Comparison of ENCODE assay signal across 24 mouse cellular contexts in the genomic region with DNA sequence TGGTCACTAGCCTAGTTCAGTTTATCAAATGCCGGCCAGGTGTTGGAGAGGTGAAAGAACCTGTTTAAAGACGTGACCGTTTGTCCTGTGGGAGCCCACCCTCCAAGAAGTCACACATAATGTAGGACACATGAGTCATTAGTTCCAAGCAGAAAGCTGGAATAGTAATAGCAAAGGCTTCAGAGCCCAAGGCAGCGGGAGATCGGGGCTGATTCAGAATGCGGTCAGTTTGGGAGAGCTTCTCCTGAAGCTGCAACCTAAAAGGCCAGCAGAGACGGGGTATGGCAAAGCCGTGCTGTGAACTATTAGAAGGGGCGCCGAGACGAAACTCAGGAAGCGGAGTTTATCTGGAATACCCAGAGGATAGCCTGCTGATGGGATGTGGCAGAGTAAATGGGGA. TPM values are rescaled to one million over a fixed set of nuclear protein-coding genes. Genes with fewer than 3 reads are reported as not detected.
DNase-seq lines count a peak whose midpoint lies in the region; ATAC-seq lines count a peak whose summit lies in the region.
"Had no signal": no experiment of that assay in that cellular context is flagged by ENCODE, and none has a peak within 500 bp of the region (broad histone marks: within the 10 kb centered on the region; RNA-seq: fewer than 3 reads in every experiment).

No protein-coding gene starts in this region.

- H3K4me2 ChIP-seq in midbrain, embryonic 11.5 days, result no peak overlapping the region
- H3K4me2 ChIP-seq in midbrain, embryonic 13.5 days (replicated peaks), result no peak overlapping the region

- DNase-seq in frontal cortex, postnatal 36 days (ENCODE audit: low spot score in 2 of 2), result no peak
- DNase-seq in heart, adult 11 months, result peak; percentile 68
- DNase-seq in heart, postnatal 36 days, result no peak
- DNase-seq in midbrain, embryonic 11.5 days (ENCODE audit: low spot score, missing footprints), result peak; percentile 17
- peak; percentile 66 for DNase-seq in brain, adult 2 months (ENCODE audit: low read depth, low spot score)
- no peak for DNase-seq in lung, postnatal 4 days
- DNase-seq: adrenal gland, adult 2 months; adrenal gland, adult 8-10 months; adrenal gland, postnatal 10 days; adrenal gland, postnatal 14 days; adrenal gland, postnatal 25 days; adrenal gland, postnatal 36 days; B cell, adult 2 months; cerebellum, adult 11 months; cerebellum, adult 11-12 months had no signal

- 90% methylated on average over 12 of the region's 12 CpGs for WGBS in midbrain, embryonic 11.5 days
- 96% methylated on average over 12 of the region's 12 CpGs for WGBS in midbrain, embryonic 13.5 days

- ATAC-seq in frontal cortex, adult (ENCODE audit: low TSS enrichment), result peak; percentile 24; the same call in 1 of the 2 replicates
- no peak for ATAC-seq in midbrain, embryonic 11.5 days (ENCODE audit: low FRiP score)
- ATAC-seq in midbrain, embryonic 13.5 days, result no peak
- ATAC-seq: activated CD4-positive, CD25-positive, alpha-beta regulatory T cell, adult 4 months; CD4-positive, CD25-positive, alpha-beta regulatory T cell, adult 4 months; Patski had no signal

- no peaks in the 10 kb centered on the region for H3K27me3 ChIP-seq in midbrain, embryonic 11.5 days (ENCODE audit: control insufficient read depth, insufficient read depth, low read length)
- no peaks in the 10 kb centered on the region for H3K27me3 ChIP-seq in midbrain, embryonic 13.5 days
- H3K27me3 ChIP-seq: CH12.LX had no signal

- no peaks in the 10 kb centered on the region for H3K9me3 ChIP-seq in midbrain, embryonic 11.5 days (ENCODE audit: control insufficient read depth, low read length)
- H3K9me3 ChIP-seq in midbrain, embryonic 13.5 days, result no peaks in the 10 kb centered on the region
- H3K9me3 ChIP-seq: G1E had no signal

- no peak overlapping the region for H3K27ac ChIP-seq in midbrain, embryonic 11.5 days (ENCODE audit: low read depth, low read length)
- H3K27ac ChIP-seq in midbrain, embryonic 13.5 days, result no peak overlapping the region

- intact Hi-C loops in heart, postnatal 36 days (cut with DNase I), result no loop called here

- no peaks in the 10 kb centered on the region for H3K36me3 ChIP-seq in midbrain, embryonic 11.5 days (ENCODE audit: control insufficient read depth, insufficient read depth, low read length)
- H3K36me3 ChIP-seq in midbrain, embryonic 13.5 days, result no peaks in the 10 kb centered on the region

- H3K4me3 ChIP-seq in midbrain, embryonic 11.5 days (ENCODE audit: low read depth, low read length), result no peak overlapping the region
- H3K4me3 ChIP-seq in midbrain, embryonic 13.5 days (replicated peaks), result no peak overlapping the region

- H3K9ac ChIP-seq in midbrain, embryonic 11.5 days (ENCODE audit: low read length), result no peak overlapping the region
- no peak overlapping the region for H3K9ac ChIP-seq in midbrain, embryonic 13.5 days (replicated peaks)

- H3K4me1 ChIP-seq in midbrain, embryonic 11.5 days (ENCODE audit: control insufficient read depth, insufficient read depth, low read length), result no peaks in the 10 kb centered on the region
- no peaks in the 10 kb centered on the region for H3K4me1 ChIP-seq in midbrain, embryonic 13.5 days (replicated peaks)

RNA-seq across cellular contexts. Expression of a gene that starts 20.2 kb away (rescaled TPM):
- not detected for total RNA-seq in heart, postnatal 36 days (2021)
- polyA plus RNA-seq in midbrain, embryonic 11.5 days (2014; fragmentation: Nextera tagmentation; extraction: Ambion mirVana), result 0.26 and 0.28 TPM in 2 replicates
- polyA plus RNA-seq in midbrain, embryonic 13.5 days (2015; fragmentation: Nextera tagmentation; extraction: Ambion mirVana), result 0.80 and 1.3 TPM in 2 replicates
- total RNA-seq: CH12.LX, MEL had no signal
- polyA plus RNA-seq: activated CD4-positive, CD25-positive, alpha-beta regulatory T cell, adult 4 months; C2C12; CD4-positive, CD25-positive, alpha-beta regulatory T cell, adult 4 months; Patski had no signal

Comparison
In these comparisons a context has a peak if more than half of its experiments do, and no peak if none do; other contexts are left out.
1. DNase-seq: peak in heart, adult 11 months (single experiment), midbrain, embryonic 11.5 days (single experiment) and brain, adult 2 months (single experiment); none in frontal cortex, postnatal 36 days (0 of 2), heart, postnatal 36 days (0 of 2) and lung, postnatal 4 days (0 of 2).